Mouse (Mus musculus) Patski (cell line): ENCODE results near the gene Bzw2. TPM values are rescaled to one million over a fixed set of nuclear protein-coding genes. Genes with fewer than 3 reads are reported as not detected.

ENCODE experiments used
- ATAC-seq: fragments of 100-300 bp; one replicate; pipeline ENCODE4 v1.8.0; 2021
- CTCF ChIA-PET: fragments of 350-600 bp; sonication (Branson Sonifier 250); formaldehyde crosslinking; loops from one replicate; lab custom pipeline; 2022; ENCODE audit warnings: inconsistent platforms; lab: Charles Lee
- POLR2A ChIA-PET: fragments of 350-600 bp; sonication (Branson Sonifier 250); formaldehyde crosslinking; loops from one replicate; lab custom pipeline; 2022; ENCODE audit warnings: antibody characterized with exemption, inconsistent platforms; lab: Charles Lee
- DNase-seq: peaks from one replicate; pipeline ENCODE4 v3.0.0-alpha.2; 2011; ENCODE audit warnings: low read depth, low spot score
- H3K27me3 ChIP-seq: fragments of 371-371 bp; one replicate; pipeline ENCODE4 v1.5.1; 2021
- CTCF ChIP-seq: fragments of 100-300 bp; IDR thresholded peaks from one replicate; pipeline ENCODE4 v1.5.1; 2021
- in situ Hi-C: fragments of 300-500 bp; cut with MboI; formaldehyde crosslinking; loops from 3 replicates; pipeline ENCODE4 v1.11.1; 2018; ENCODE audit warnings: low pct_unique_long_range_greater_than_20kb, mixed read lengths
- polyA plus RNA-seq: library from polyadenylated mRNA; unstranded; gene quantifications from one replicate; pipeline ENCODE4 v1.2.3, GENCODE M21; 2021

Bzw2 gene
- polyA plus RNA-seq, 1 experiment from 2014 or later, result 52.3 TPM

DNA sequence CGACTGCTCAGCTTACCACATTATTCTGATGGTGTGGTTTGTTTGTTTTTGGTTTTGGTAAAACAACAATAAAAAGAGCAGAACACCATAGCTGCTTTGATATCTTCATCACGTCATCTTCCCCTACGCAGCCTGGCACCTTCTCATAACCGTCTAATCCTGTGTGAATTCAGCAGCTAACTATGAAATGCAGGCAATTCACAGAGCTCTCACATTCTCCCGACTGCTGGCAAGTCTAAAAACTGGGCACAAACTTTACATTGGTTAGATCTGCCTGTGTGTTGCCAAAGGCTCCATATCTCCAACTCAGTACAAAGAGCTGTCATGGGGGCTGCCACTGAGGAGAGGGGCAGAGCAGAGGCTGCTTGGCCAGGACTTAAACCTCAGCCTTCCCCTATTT lies 47.4 kb downstream of the Bzw2 start:
- ChIA-PET POLR2A (no interaction called here), CTCF (no interaction called here)
- in situ Hi-C loops, result no loop called here
- DNase-seq, result no peak
- no peak for ATAC-seq
- no peaks in the 10 kb centered on the region for H3K27me3 ChIP-seq
- no peak for TF ChIP-seq CTCF

GRCm38 (mm10) chr12:36108442-36108841 lies 49.4 kb downstream of the Bzw2 start:
- CTCF ChIA-PET, result interaction anchor here (0.8 kb wide), 1 partner anchor 109 kb away, joined by 3 read pairs; no protein-coding TSS in a partner anchor
- in situ Hi-C loops, result no loop called here
- DNase-seq (no peak), ATAC-seq (no peak)
- POLR2A ChIA-PET, result no interaction called here
- peak; percentile 24 for TF ChIP-seq CTCF
- no peaks in the 10 kb centered on the region for H3K27me3 ChIP-seq

DNA sequence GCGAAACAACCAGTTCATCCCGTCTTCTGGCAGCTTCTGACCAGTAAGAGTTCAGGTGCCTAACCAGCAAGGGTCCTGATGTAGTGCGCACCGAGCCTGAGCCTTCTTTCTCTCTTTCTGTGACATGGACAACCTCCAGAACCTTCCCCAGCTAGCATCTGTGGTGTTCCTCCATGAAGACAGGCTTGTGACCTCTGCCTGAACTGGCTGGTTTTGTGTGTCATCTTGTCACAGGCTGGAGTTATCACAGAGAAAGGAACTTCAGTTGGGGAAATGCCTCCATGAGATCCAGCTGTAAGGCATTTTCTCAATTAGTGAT lies 54.3 kb downstream of the Bzw2 start:
- TF ChIP-seq CTCF, result no peak
- in situ Hi-C loops, result no loop called here
- ChIA-PET POLR2A (no interaction called here), CTCF (interaction anchor here (0.8 kb wide), 1 partner anchor 21 kb away, joined by 3 read pairs; no protein-coding TSS in a partner anchor)
- no peaks in the 10 kb centered on the region for H3K27me3 ChIP-seq
- ATAC-seq, result no peak
- DNase-seq, result no peak

- no peak for ATAC-seq
Measured at GRCm38 (mm10) chr12:36102733-36103591, 54.9 kb downstream of the Bzw2 start.

GRCm38 (mm10) chr12:36095371-36095880 lies 62.5 kb downstream of the Bzw2 start:
- no peak for TF ChIP-seq CTCF
- in situ Hi-C loops, result no loop called here
- ATAC-seq (no peak), DNase-seq (no peak)
- ChIA-PET CTCF (no interaction called here), POLR2A (no interaction called here)
- no peaks in the 10 kb centered on the region for H3K27me3 ChIP-seq

More at GRCm38 (mm10) chr12:36102733-36103591, 54.9 kb downstream of the Bzw2 start:
- no peak for DNase-seq
- in situ Hi-C loops, result no loop called here
- CTCF ChIA-PET, result interaction anchor here (0.8 kb wide), 1 partner anchor 22 kb away, joined by 3 read pairs; no protein-coding TSS in a partner anchor
- H3K27me3 ChIP-seq, result no peaks in the 10 kb centered on the region
- POLR2A ChIA-PET, result no interaction called here
- no peak for TF ChIP-seq CTCF

DNA sequence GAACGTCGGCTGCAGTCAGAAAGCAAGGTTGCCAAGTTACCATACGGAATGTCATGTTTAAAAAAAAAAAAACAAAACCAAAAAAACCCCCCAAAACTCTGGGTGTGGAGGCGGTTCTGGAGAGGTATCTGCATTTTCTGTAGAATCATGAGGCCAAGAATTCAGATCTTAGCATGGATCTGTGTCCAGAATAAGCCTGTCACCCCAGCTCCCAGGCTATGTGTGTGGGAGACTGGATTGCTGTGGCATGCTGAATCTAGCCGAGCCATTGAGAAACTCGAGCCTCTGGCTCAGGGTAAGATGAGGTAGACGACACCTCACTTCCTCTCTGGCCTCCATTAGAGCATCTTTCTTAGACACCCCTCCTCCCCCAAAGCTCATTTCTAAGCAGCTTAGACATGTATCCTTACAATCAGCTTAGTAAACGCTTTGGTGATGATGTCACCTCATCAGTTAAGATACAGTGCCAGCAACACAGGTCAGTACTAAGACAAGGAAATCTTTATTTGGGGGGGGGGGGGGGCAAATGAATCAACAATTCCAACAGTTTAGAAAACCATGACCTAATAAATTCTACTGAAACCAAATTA lies 64.7 kb downstream of the Bzw2 start:
- CTCF ChIA-PET, result no interaction called here

DNA sequence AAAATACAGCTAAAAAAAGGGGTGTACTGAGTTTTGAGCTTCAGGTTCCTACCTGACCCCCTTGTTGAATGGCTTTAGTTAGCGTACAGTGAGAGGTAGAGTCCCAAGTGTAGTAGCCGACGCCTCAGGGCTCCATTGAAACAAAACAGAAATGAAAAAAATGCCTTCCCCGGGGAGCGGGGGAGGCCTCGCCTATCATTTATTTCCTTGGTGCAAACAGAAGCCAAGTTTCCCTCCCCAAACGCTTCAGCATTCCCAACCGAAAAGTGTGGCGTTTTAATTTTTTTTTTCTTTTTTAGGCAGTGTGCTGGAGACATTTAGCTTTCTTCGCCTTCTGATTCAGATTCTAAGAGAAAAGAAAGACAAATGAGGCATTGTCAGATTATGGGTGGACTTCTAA lies 65.9 kb downstream of the Bzw2 start:
- in situ Hi-C loops, result no loop called here
- H3K27me3 ChIP-seq, result no peaks in the 10 kb centered on the region
- ATAC-seq, result no peak
- no peak for DNase-seq
- CTCF ChIA-PET, result no interaction called here
- POLR2A ChIA-PET, result no interaction called here
- TF ChIP-seq CTCF, result no peak

More for the DNA sequence above, 64.7 kb downstream of the Bzw2 start:
- TF ChIP-seq CTCF, result no peak
- no peaks in the 10 kb centered on the region for H3K27me3 ChIP-seq
- ATAC-seq, result peak; percentile 26
- POLR2A ChIA-PET, result no interaction called here
- DNase-seq, result no peak
- in situ Hi-C loops, result no loop called here

- ChIA-PET POLR2A (no interaction called here), CTCF (no interaction called here)
- no peak for ATAC-seq
- no peak for DNase-seq
- in situ Hi-C loops, result no loop called here
- no peak for TF ChIP-seq CTCF
- no peaks in the 10 kb centered on the region for H3K27me3 ChIP-seq
Measured at GRCm38 (mm10) chr12:36089221-36089620, 68.7 kb downstream of the Bzw2 start.

DNA sequence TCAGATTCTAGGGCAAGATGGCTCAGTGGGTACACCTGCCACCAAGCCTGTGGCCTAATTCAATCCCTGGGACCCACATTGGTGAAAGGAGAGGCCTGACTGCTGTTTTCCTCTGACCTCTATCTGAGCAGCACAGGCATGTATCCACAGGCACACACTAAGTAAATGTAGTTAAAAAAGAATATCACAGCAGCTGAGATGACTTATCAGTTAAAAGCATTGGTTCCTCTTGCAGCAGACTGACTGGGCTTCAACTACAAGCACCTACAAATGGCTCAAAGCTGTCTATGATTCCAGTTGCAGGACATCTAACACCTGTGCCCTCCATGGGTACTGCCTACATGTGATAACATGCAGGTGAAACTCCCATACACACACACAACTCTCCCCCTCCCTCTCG lies 69.1 kb downstream of the Bzw2 start:
- CTCF ChIA-PET, result no interaction called here
- POLR2A ChIA-PET, result no interaction called here

DNA sequence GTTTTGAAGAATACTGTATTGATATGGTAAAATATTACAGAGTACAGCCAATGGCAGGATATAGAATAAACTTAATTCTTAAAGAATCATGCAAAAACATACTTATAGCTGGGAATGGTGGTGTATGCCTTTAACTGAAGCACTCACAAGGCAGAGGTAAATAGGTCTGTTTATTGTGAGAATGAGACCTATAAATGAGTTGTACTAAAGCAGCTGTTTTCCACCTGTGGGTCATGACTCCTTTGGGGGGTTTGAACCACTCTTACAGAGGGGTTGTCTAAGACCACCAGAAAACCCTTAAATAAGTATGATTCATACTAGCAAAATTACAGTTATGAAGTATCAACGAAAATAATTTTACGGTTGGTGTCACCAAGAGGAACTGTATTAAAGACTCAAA lies 72.5 kb downstream of the Bzw2 start:
- H3K27me3 ChIP-seq, result no peaks in the 10 kb centered on the region
- ATAC-seq (no peak), DNase-seq (no peak)
- POLR2A ChIA-PET, result no interaction called here
- CTCF ChIA-PET, result no interaction called here
- no peak for TF ChIP-seq CTCF
- in situ Hi-C loops, result no loop called here

More for the DNA sequence above, 69.1 kb downstream of the Bzw2 start:
- no peak for TF ChIP-seq CTCF
- DNase-seq (no peak), ATAC-seq (no peak)
- H3K27me3 ChIP-seq, result no peaks in the 10 kb centered on the region
- in situ Hi-C loops, result no loop called here

DNA sequence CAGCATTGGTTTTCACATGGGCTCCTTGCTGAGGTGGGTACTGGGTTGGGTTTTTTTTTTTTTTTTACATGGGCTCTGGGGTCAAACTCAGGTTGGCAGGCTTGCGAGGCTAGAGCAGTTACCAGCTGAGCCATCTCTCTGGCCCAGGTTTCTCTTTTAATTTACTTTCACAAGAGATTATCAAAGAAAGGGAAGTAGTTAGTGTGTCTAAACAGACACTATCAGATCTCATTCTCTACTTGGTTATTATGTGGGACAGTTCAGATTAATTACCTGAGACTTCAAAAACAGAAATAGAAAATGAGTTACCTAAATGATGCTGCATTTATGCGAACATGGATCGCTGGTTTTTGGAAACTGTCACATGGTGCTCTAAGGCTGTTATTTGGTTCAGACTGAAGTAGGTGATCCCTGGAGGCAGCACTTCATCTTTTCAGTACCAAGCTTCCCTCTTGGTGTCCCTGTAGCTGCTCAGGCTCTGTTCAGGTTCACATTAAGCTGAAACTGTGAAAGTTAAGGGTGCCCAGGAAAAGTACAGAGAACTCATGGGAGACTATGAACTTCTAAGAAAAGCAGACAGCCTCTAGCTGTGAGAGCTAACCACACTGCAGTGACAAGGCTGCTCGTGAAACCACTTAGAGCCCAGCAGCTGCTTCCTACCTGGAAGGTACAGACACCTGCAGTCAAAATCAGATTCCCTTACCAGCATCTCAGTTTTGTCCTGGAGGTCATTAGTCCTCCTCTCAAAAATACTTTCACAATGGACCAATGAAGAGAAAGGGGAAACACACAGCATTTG lies 79.6 kb downstream of the Bzw2 start:
- POLR2A ChIA-PET, result no interaction called here

More for the DNA sequence above, 79.6 kb downstream of the Bzw2 start:
- CTCF ChIA-PET, result no interaction called here
- DNase-seq (no peak), ATAC-seq (no peak)
- in situ Hi-C loops, result no loop called here
- no peak for TF ChIP-seq CTCF
- H3K27me3 ChIP-seq, result no peaks in the 10 kb centered on the region
